Mouse (Mus musculus) MEL (cell line): ENCODE measurements around the gene Myh3. TPM values are rescaled to one million over a fixed set of nuclear protein-coding genes. Genes with fewer than 3 reads are reported as not detected.

Experiments used
- DNase-seq: peaks from one replicate; pipeline ENCODE4 v3.0.0; 2011; ENCODE audit warnings: low read depth, low spot score
- H3K27ac ChIP-seq: 2 replicates; pipeline ENCODE4 v1.5.1; 2012; ENCODE audit warnings: low read depth, mild to moderate bottlenecking, control low read depth, low read length, moderate library complexity; ENCODE audit not compliant: control insufficient read depth
- H3K27me3 ChIP-seq, 2 experiments: fragments of 150-350 bp in 1 of 2; sonication (generic) in 1 of 2; 2 replicates each; pipeline ENCODE4 v1.6.1; 2012; ENCODE audit warnings: low read length in 2 of 2, mild to moderate bottlenecking in 2 of 2, improper control_type of control experiment in 1 of 2, moderate library complexity in 1 of 2; ENCODE audit not compliant: insufficient read depth in 2 of 2, control insufficient read depth in 1 of 2
- H3K36me3 ChIP-seq, 2 experiments: 2 replicates each; pipeline ENCODE4 v1.6.1; 2012 to 2014; ENCODE audit warnings: low read length in 2 of 2, improper control_type of control experiment in 1 of 2, inconsistent platforms in 1 of 2, mild to moderate bottlenecking in 1 of 2; ENCODE audit not compliant: insufficient read depth in 2 of 2, control insufficient read depth in 1 of 2
- H3K4me1 ChIP-seq, 2 experiments: fragments of 150-350 bp in 1 of 2; sonication (generic) in 1 of 2; 2 replicates each; pipeline ENCODE4 v1.6.1; 2012; ENCODE audit warnings: low read length in 2 of 2, improper control_type of control experiment in 1 of 2, mild to moderate bottlenecking in 1 of 2; ENCODE audit not compliant: insufficient read depth in 2 of 2, control insufficient read depth in 1 of 2
- H3K4me3 ChIP-seq, 2 experiments: fragments of 150-350 bp in 1 of 2; sonication (generic) in 1 of 2; 2 replicates each; pipeline ENCODE4 v1.5.1; 2012; ENCODE audit warnings: low read depth in 2 of 2, low read length in 2 of 2, mild to moderate bottlenecking in 2 of 2, moderate library complexity in 2 of 2, control low read depth in 1 of 2, improper control_type of control experiment in 1 of 2; ENCODE audit not compliant: control insufficient read depth in 1 of 2, insufficient read depth in 1 of 2
- H3K79me2 ChIP-seq: 2 replicates; pipeline ENCODE4 v1.6.1; 2012; ENCODE audit warnings: mild to moderate bottlenecking, low read length, moderate library complexity; ENCODE audit not compliant: control insufficient read depth, poor library complexity, insufficient read depth
- H3K9ac ChIP-seq: 2 replicates; pipeline ENCODE4 v1.6.1; 2012; ENCODE audit warnings: low read depth, mild to moderate bottlenecking, control low read depth, low read length, moderate library complexity; ENCODE audit not compliant: control insufficient read depth, poor library complexity, severe bottlenecking
- H3K9me3 ChIP-seq: fragments of 150-350 bp; sonication (generic); replicated peaks from 2 replicates; pipeline ENCODE4 v1.6.1; 2012; ENCODE audit warnings: mild to moderate bottlenecking, low read length, improper control_type of control experiment, moderate library complexity; ENCODE audit not compliant: insufficient read depth
- BHLHE40 ChIP-seq: IDR thresholded peaks from 2 replicates; pipeline ENCODE4 v1.6.1; 2012; ENCODE audit warnings: low read depth, mild to moderate bottlenecking, inconsistent platforms, low read length, improper control_type of control experiment, borderline replicate concordance
- CHD1 ChIP-seq: IDR thresholded peaks from 2 replicates; pipeline ENCODE4 v1.6.1; 2012; ENCODE audit warnings: low read depth, mild to moderate bottlenecking, inconsistent platforms, low read length, improper control_type of control experiment
- CHD2 ChIP-seq: IDR thresholded peaks from 2 replicates; pipeline ENCODE4 v1.6.1; 2011; ENCODE audit warnings: low read length, improper control_type of control experiment
- E2F4 ChIP-seq: IDR thresholded peaks from 2 replicates; pipeline ENCODE4 v1.6.1; 2011; ENCODE audit warnings: low read depth, low read length, improper control_type of control experiment, borderline replicate concordance
- EP300 ChIP-seq, 2 experiments: IDR thresholded peaks; 2 replicates each; pipeline ENCODE4 v1.6.1; 2011; ENCODE audit warnings: improper control_type of control experiment in 2 of 2, low read length in 2 of 2, low read depth in 1 of 2, mild to moderate bottlenecking in 1 of 2
- GATA1 ChIP-seq: IDR thresholded peaks from 2 replicates; pipeline ENCODE4 v1.6.1; 2011; ENCODE audit warnings: low read depth, low read length, improper control_type of control experiment
- HCFC1 ChIP-seq: IDR thresholded peaks from 2 replicates; pipeline ENCODE4 v1.6.1; 2012; ENCODE audit warnings: low read depth, mild to moderate bottlenecking, inconsistent platforms, low read length, improper control_type of control experiment, moderate library complexity
- JUND ChIP-seq: IDR thresholded peaks from 2 replicates; pipeline ENCODE4 v1.6.1; 2011; ENCODE audit warnings: low read depth, mild to moderate bottlenecking, improper control_type of control experiment, low read length
- KAT2A ChIP-seq: conservative IDR thresholded peaks from 2 replicates; pipeline ENCODE4 v1.6.1; 2012; ENCODE audit warnings: low read depth, low read length, improper control_type of control experiment, inconsistent platforms
- MAX ChIP-seq: IDR thresholded peaks from 2 replicates; pipeline ENCODE4 v1.6.1; 2011; ENCODE audit warnings: low read length, improper control_type of control experiment
- MEF2A ChIP-seq: IDR thresholded peaks from 2 replicates; pipeline ENCODE4 v1.6.1; 2014; ENCODE audit warnings: low read depth, mild to moderate bottlenecking, inconsistent platforms, low read length, improper control_type of control experiment; ENCODE audit not compliant: poor library complexity, insufficient replicate concordance, severe bottlenecking; ENCODE audit errors: extremely low read depth
- MXI1 ChIP-seq: IDR thresholded peaks from 2 replicates; pipeline ENCODE4 v1.6.1; 2011; ENCODE audit warnings: mild to moderate bottlenecking, low read depth, low read length, improper control_type of control experiment
- MYB ChIP-seq: IDR thresholded peaks from 2 replicates; pipeline ENCODE4 v1.6.1; 2011; ENCODE audit warnings: mild to moderate bottlenecking, low read depth, low read length, improper control_type of control experiment
- NELFE ChIP-seq: IDR thresholded peaks from 2 replicates; pipeline ENCODE4 v1.6.1; 2011; ENCODE audit warnings: low read depth, low read length, improper control_type of control experiment
- NRF1 ChIP-seq: IDR thresholded peaks from 2 replicates; pipeline ENCODE4 v1.6.1; 2014; ENCODE audit warnings: low read depth, mild to moderate bottlenecking, inconsistent platforms, low read length, improper control_type of control experiment, moderate library complexity; ENCODE audit not compliant: poor library complexity, insufficient read depth, severe bottlenecking
- POLR2A ChIP-seq, 2 experiments: IDR thresholded peaks; 2 replicates each; pipeline ENCODE4 v1.6.1; 2011 to 2012; ENCODE audit warnings: low read length in 2 of 2, mild to moderate bottlenecking in 2 of 2, control low read depth in 1 of 2, improper control_type of control experiment in 1 of 2, low read depth in 1 of 2, moderate library complexity in 1 of 2; ENCODE audit not compliant: control insufficient read depth in 1 of 2, insufficient read depth in 1 of 2, poor library complexity in 1 of 2
- POLR2AphosphoS2 ChIP-seq: IDR thresholded peaks from 2 replicates; pipeline ENCODE4 v1.6.1; 2011; ENCODE audit warnings: low read length, improper control_type of control experiment
- POLR2AphosphoS5 ChIP-seq: IDR thresholded peaks from 2 replicates; pipeline ENCODE4 v1.6.1; 2012; ENCODE audit warnings: low read depth, borderline replicate concordance, mild to moderate bottlenecking, inconsistent platforms, low read length, moderate library complexity, mixed read lengths
- RAD21 ChIP-seq: IDR thresholded peaks from 2 replicates; pipeline ENCODE4 v1.6.1; 2011; ENCODE audit warnings: mild to moderate bottlenecking, low read depth, low read length, improper control_type of control experiment
- RCOR1 ChIP-seq: IDR thresholded peaks from 2 replicates; pipeline ENCODE4 v1.6.1; 2012; ENCODE audit warnings: low read depth, mild to moderate bottlenecking, inconsistent platforms, low read length, improper control_type of control experiment
- SMC3 ChIP-seq: IDR thresholded peaks from 2 replicates; pipeline ENCODE4 v1.6.1; 2011; ENCODE audit warnings: low read depth, low read length, improper control_type of control experiment
- TAL1 ChIP-seq: IDR thresholded peaks from 2 replicates; pipeline ENCODE4 v1.6.1; 2012; ENCODE audit warnings: mild to moderate bottlenecking, inconsistent platforms, low read length, moderate library complexity, mixed read lengths
- TBP ChIP-seq: IDR thresholded peaks from 2 replicates; pipeline ENCODE4 v1.8.0; 2011; ENCODE audit warnings: low read depth, low read length, improper control_type of control experiment
- TCF12 ChIP-seq: IDR thresholded peaks from 2 replicates; pipeline ENCODE4 v1.6.1; 2014; ENCODE audit warnings: low read depth, mild to moderate bottlenecking, inconsistent platforms, low read length, improper control_type of control experiment, moderate library complexity
- UBTF ChIP-seq: IDR thresholded peaks from 2 replicates; pipeline ENCODE4 v1.6.1; 2012; ENCODE audit warnings: low read depth, mild to moderate bottlenecking, inconsistent platforms, low read length, improper control_type of control experiment, moderate library complexity, borderline replicate concordance; ENCODE audit not compliant: insufficient read depth
- USF2 ChIP-seq, 2 experiments: IDR thresholded peaks; 2 replicates each; pipeline ENCODE4 v1.6.1; 2011 to 2012; ENCODE audit warnings: improper control_type of control experiment in 2 of 2, low read length in 2 of 2, borderline replicate concordance in 1 of 2, inconsistent platforms in 1 of 2, low read depth in 1 of 2, mild to moderate bottlenecking in 1 of 2; ENCODE audit not compliant: insufficient read depth in 1 of 2
- ZC3H11A ChIP-seq: IDR thresholded peaks from 2 replicates; pipeline ENCODE4 v1.6.1; 2012; ENCODE audit warnings: low read depth, mild to moderate bottlenecking, inconsistent platforms, low read length, improper control_type of control experiment
- ZMIZ1 ChIP-seq: IDR thresholded peaks from 2 replicates; pipeline ENCODE4 v1.6.1; 2012; ENCODE audit warnings: low read depth, mild to moderate bottlenecking, inconsistent platforms, low read length, improper control_type of control experiment, moderate library complexity
- polyA plus RNA-seq, 2 experiments: library from polyadenylated mRNA; stranded (reverse) in 1 of 2; unstranded in 1 of 2; fragments of >175 nt in 1 of 2; fragments of >200 nt in 1 of 2; gene quantifications; 2 replicates each; pipeline versions ENCODE4 v1.2.1 to v1.2.4; 2012; ENCODE audit warnings: low replicate concordance in 2 of 2, low read depth in 1 of 2; ENCODE audit not compliant: insufficient read length in 2 of 2, insufficient read depth in 1 of 2, missing spikeins in 1 of 2
- total RNA-seq: library from RNA; depleted of rRNA; stranded (reverse); fragments of 300-350 nt; gene quantifications from 2 replicates; pipeline ENCODE4 v1.2.3, GENCODE M21; 2012

The Myh3 gene
- total and polyA plus RNA-seq, 3 experiments: 0.81 to 1.7 TPM; not detected in 1

GRCm38 (mm10) chr11:67040483-67040882, 37.6 kb upstream of the Myh3 start:
- peaks cover 0 to 6% of the 10 kb centered on the region in 2 experiments; a peak in 2 of 4 replicates for H3K36me3 ChIP-seq
- no peaks in the 10 kb centered on the region for H3K9me3 ChIP-seq
- no peak overlapping the region for H3K27ac ChIP-seq
- no peaks in the 10 kb centered on the region for H3K79me2 ChIP-seq
- TF ChIP-seq EP300 (IDR thresholded peaks at IDR 0.05; ENCODE audit: low read depth in 1 of 2, low read length in 2 of 2) (no peak), USF2 (IDR thresholded peaks at IDR 0.05; ENCODE audit: borderline replicate concordance in 1 of 2, insufficient read depth in 1 of 2, low read depth in 1 of 2, low read length in 2 of 2) (no peak), CHD2 (no peak), MEF2A (no peak), MYB (no peak), RCOR1 (no peak), TAL1 (no peak), BHLHE40 (no peak), SMC3 (no peak), JUND (no peak), TCF12 (no peak), MXI1 (no peak), POLR2AphosphoS2 (no peak), ZMIZ1 (no peak), E2F4 (no peak), HCFC1 (no peak), MAX (no peak), TBP (no peak), KAT2A (no peak), NRF1 (no peak)
- H3K9ac ChIP-seq: no peak overlapping the region
- no peak for DNase-seq
- no peak overlapping the region for H3K4me3 ChIP-seq
- no peaks in the 10 kb centered on the region for H3K4me1 ChIP-seq
- H3K27me3 ChIP-seq: no peaks in the 10 kb centered on the region

- Histone ChIP-seq H3K27ac (no peak overlapping the region), H3K27me3 (no peaks in the 10 kb centered on the region), H3K4me1 (no peaks in the 10 kb centered on the region), H3K9ac (no peak overlapping the region)
- TF ChIP-seq ZC3H11A (no peak), ZMIZ1 (no peak), UBTF (no peak), GATA1 (no peak), POLR2AphosphoS5 (no peak), CHD1 (no peak), NELFE (no peak), JUND (no peak), POLR2A (IDR thresholded peaks at IDR 0.05; ENCODE audit: control insufficient read depth in 1 of 2, insufficient read depth in 1 of 2, low read depth in 1 of 2, low read length in 2 of 2, poor library complexity in 1 of 2) (no peak), E2F4 (no peak), HCFC1 (no peak), NRF1 (no peak), RCOR1 (no peak), TAL1 (no peak), MYB (no peak), RAD21 (no peak), TCF12 (no peak), BHLHE40 (no peak)
- TF ChIP-seq, all 39 proteins: peak for 0
- Histone ChIP-seq H3K79me2 (peaks cover 1% of the 10 kb centered on the region; the same call in 1 of the 2 replicates), H3K36me3 (peaks cover 0 to 4% of the 10 kb centered on the region in 2 experiments; a peak in 2 of 4 replicates), H3K4me3 (no peak overlapping the region), H3K9me3 (no peaks in the 10 kb centered on the region)
- DNase-seq: peak; percentile 30
Observed at GRCm38 (mm10) chr11:67043007-67043406, 35.1 kb upstream of the Myh3 start.
